Mouse (Mus musculus): ENCODE results near the gene Adgrv1. TPM values are rescaled to one million over a fixed set of nuclear protein-coding genes. Genes with fewer than 3 reads are reported as not detected.
A peak's percentile ranks its signal among the peaks of the same experiment; 100 is the strongest.

The Adgrv1 gene
- polyA plus RNA-seq, 1 experiment from 2014 or later, result 0.86 TPM

DNA sequence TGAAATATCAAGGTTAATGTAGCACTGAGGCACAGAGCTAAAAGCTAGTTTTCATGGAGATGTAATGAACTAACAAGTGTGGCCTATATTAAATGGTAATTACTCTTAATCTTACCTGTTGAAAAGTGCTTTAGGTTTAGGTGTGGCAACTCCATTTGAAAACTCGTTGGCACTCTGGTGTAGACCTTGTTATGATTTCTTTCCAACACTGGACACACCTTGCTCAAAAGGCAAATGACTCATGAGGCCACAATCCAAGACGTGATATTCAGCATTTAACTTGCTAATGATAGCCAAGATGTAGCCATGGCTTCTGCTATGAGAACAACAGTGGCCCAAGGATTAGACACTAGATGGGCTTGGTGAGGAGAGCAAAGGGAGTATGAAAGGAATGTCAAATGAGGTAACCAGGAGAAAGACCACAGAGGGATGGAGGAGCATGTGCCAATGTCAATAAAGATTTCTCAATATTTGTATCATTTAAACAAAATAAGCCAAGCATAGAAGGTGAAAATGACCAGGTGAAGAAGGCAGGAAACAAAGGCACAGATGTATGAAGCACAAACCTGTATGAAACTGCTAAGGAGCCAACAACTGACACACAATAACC lies 289.9 kb downstream of the Adgrv1 start:
- Histone ChIP-seq H3K27me3 (replicated peaks; ENCODE audit: control insufficient read depth, insufficient read depth, low read length) (no peaks in the 10 kb centered on the region), H3K27ac (ENCODE audit: low read depth, low read length) (no peak overlapping the region), H3K4me3 (ENCODE audit: low read depth, low read length) (no peak overlapping the region), H3K9ac (ENCODE audit: low read depth, low read length) (no peak overlapping the region), H3K9me3 (ENCODE audit: control insufficient read depth) (no peaks in the 10 kb centered on the region), H3K4me2 (replicated peaks; ENCODE audit: low read depth) (no peak overlapping the region), H3K36me3 (ENCODE audit: control insufficient read depth, insufficient read depth) (no peaks in the 10 kb centered on the region), H3K4me1 (replicated peaks; ENCODE audit: control insufficient read depth, insufficient read depth, low read length) (no peaks in the 10 kb centered on the region)
- 48% methylated on average over 2 of the region's 2 CpGs for WGBS
- ATAC-seq, result no peak
- TF ChIP-seq CTCF (IDR thresholded peaks at IDR 0.05; ENCODE audit: low read depth), result no peak

- Histone ChIP-seq H3K4me2 (replicated peaks; ENCODE audit: low read depth) (no peak overlapping the region), H3K27me3 (replicated peaks; ENCODE audit: control insufficient read depth, insufficient read depth, low read length) (no peaks in the 10 kb centered on the region), H3K4me1 (replicated peaks; ENCODE audit: control insufficient read depth, insufficient read depth, low read length) (no peaks in the 10 kb centered on the region), H3K27ac (ENCODE audit: low read depth, low read length) (no peak overlapping the region), H3K36me3 (ENCODE audit: control insufficient read depth, insufficient read depth) (no peaks in the 10 kb centered on the region), H3K4me3 (ENCODE audit: low read depth, low read length) (no peak overlapping the region), H3K9me3 (ENCODE audit: control insufficient read depth) (no peaks in the 10 kb centered on the region), H3K9ac (ENCODE audit: low read depth, low read length) (no peak overlapping the region)
- no peak for ATAC-seq
- WGBS, result 62% methylated on average over 1 of the region's 1 CpGs
- no peak for TF ChIP-seq CTCF (IDR thresholded peaks at IDR 0.05; ENCODE audit: low read depth)
Observed at GRCm38 (mm10) chr13:81335241-81335640, 297.7 kb downstream of the Adgrv1 start.

- Histone ChIP-seq H3K9ac (ENCODE audit: low read depth, low read length) (no peak overlapping the region), H3K4me1 (replicated peaks; ENCODE audit: control insufficient read depth, insufficient read depth, low read length) (no peaks in the 10 kb centered on the region), H3K4me2 (replicated peaks; ENCODE audit: low read depth) (no peak overlapping the region), H3K27me3 (replicated peaks; ENCODE audit: control insufficient read depth, insufficient read depth, low read length) (no peaks in the 10 kb centered on the region), H3K27ac (ENCODE audit: low read depth, low read length) (peak overlapping the region; percentile 47), H3K36me3 (ENCODE audit: control insufficient read depth, insufficient read depth) (no peaks in the 10 kb centered on the region), H3K9me3 (ENCODE audit: control insufficient read depth) (no peaks in the 10 kb centered on the region), H3K4me3 (ENCODE audit: low read depth, low read length) (no peak overlapping the region)
- WGBS, result 9% methylated on average over 3 of the region's 3 CpGs
- peak; percentile 97 for ATAC-seq
- TF ChIP-seq CTCF (IDR thresholded peaks at IDR 0.05; ENCODE audit: low read depth), result no peak
Observed at GRCm38 (mm10) chr13:81332018-81332417, 300.9 kb downstream of the Adgrv1 start.

DNA sequence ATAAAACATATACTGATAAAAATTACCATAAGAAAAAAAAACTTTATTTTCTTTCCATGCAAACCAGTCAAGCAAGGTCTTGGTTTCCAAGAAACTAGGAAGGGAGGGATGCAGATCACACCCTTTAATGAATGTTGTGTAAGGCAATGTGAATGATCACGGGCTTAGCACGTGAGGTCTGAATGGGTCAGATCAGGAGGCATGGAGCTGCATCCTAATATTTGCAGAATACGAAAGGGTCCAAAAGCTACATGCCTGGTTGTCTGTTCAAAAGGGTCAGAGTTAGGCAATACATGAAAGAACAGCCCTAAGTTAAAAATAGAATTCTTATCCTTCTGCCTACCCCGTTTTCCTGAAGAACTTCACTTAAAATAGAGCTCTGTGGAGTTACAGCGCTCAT lies 303.2 kb downstream of the Adgrv1 start:
- Histone ChIP-seq H3K27me3 (replicated peaks; ENCODE audit: control insufficient read depth, insufficient read depth, low read length) (no peaks in the 10 kb centered on the region), H3K4me3 (ENCODE audit: low read depth, low read length) (no peak overlapping the region), H3K4me2 (replicated peaks; ENCODE audit: low read depth) (no peak overlapping the region), H3K9me3 (ENCODE audit: control insufficient read depth) (no peaks in the 10 kb centered on the region), H3K36me3 (ENCODE audit: control insufficient read depth, insufficient read depth) (no peaks in the 10 kb centered on the region), H3K4me1 (replicated peaks; ENCODE audit: control insufficient read depth, insufficient read depth, low read length) (0 out of 2 replicates have a peak, but pooled peaks cover 3% of the 10 kb centered on the region), H3K27ac (ENCODE audit: low read depth, low read length) (no peak overlapping the region), H3K9ac (ENCODE audit: low read depth, low read length) (no peak overlapping the region)
- no peak for ATAC-seq
- 79% methylated on average over 5 of the region's 5 CpGs for WGBS
- no peak for TF ChIP-seq CTCF (IDR thresholded peaks at IDR 0.05; ENCODE audit: low read depth)

DNA sequence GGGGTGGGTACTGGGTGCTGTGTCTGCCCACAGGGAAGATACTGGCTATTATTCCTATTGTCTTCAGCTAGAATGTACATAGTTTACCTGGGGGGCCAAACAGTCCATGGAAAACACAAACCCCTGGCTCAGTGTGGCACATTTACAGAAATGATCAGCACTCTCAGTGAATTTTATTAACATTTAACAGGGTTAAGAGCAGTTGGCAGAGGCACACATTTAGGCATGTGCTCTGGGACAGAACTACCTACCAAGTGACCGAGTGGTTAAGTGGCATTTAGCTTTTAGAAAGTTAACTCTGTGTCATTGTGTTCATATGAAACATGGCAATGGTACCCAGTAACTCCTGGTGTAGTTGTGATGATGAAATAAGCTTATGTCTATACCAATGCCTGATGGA lies 304.8 kb downstream of the Adgrv1 start:
- H3K27me3 ChIP-seq (replicated peaks; ENCODE audit: control insufficient read depth, insufficient read depth, low read length), result no peaks in the 10 kb centered on the region
- no peak overlapping the region for H3K27ac ChIP-seq (ENCODE audit: low read depth, low read length)
- no peak for TF ChIP-seq CTCF (IDR thresholded peaks at IDR 0.05; ENCODE audit: low read depth)
- no peaks in the 10 kb centered on the region for H3K36me3 ChIP-seq (ENCODE audit: control insufficient read depth, insufficient read depth)
- H3K4me2 ChIP-seq (replicated peaks; ENCODE audit: low read depth), result no peak overlapping the region
- WGBS, result 93% methylated on average over 1 of the region's 1 CpGs
- no peak for ATAC-seq
- no peak overlapping the region for H3K4me3 ChIP-seq (ENCODE audit: low read depth, low read length)
- H3K4me1 ChIP-seq (replicated peaks; ENCODE audit: control insufficient read depth, insufficient read depth, low read length), result 0 out of 2 replicates have a peak, but pooled peaks cover 3% of the 10 kb centered on the region
- H3K9ac ChIP-seq (ENCODE audit: low read depth, low read length), result no peak overlapping the region
- H3K9me3 ChIP-seq (ENCODE audit: control insufficient read depth), result no peaks in the 10 kb centered on the region

GRCm38 (mm10) chr13:81325606-81326215 lies 307.2 kb downstream of the Adgrv1 start:
- no peak overlapping the region for H3K9ac ChIP-seq (ENCODE audit: low read depth, low read length)
- H3K27me3 ChIP-seq (replicated peaks; ENCODE audit: control insufficient read depth, insufficient read depth, low read length), result no peaks in the 10 kb centered on the region
- H3K27ac ChIP-seq (ENCODE audit: low read depth, low read length), result no peak overlapping the region
- H3K4me2 ChIP-seq (replicated peaks; ENCODE audit: low read depth), result no peak overlapping the region
- no peak overlapping the region for H3K4me3 ChIP-seq (ENCODE audit: low read depth, low read length)
- no peaks in the 10 kb centered on the region for H3K36me3 ChIP-seq (ENCODE audit: control insufficient read depth, insufficient read depth)
- no peak for TF ChIP-seq CTCF (IDR thresholded peaks at IDR 0.05; ENCODE audit: low read depth)
- H3K9me3 ChIP-seq (ENCODE audit: control insufficient read depth), result no peaks in the 10 kb centered on the region
- 71% methylated on average over 2 of the region's 2 CpGs for WGBS
- 0 out of 2 replicates have a peak, but pooled peaks cover 3% of the 10 kb centered on the region for H3K4me1 ChIP-seq (replicated peaks; ENCODE audit: control insufficient read depth, insufficient read depth, low read length)
- peak; percentile 56; the same call in 1 of the 2 replicates for ATAC-seq
